Mouse (Mus musculus): Measurements from ENCODE around the gene Clcnka. TPM values are rescaled to one million over a fixed set of nuclear protein-coding genes. Genes with fewer than 3 reads are reported as not detected.

Gene Clcnka
- total RNA-seq (2021): under 1 TPM in 1 of 2 experiments, not detected in 1; 0.36 TPM
- long read RNA-seq, experiment 1: 0 reads
- long read RNA-seq, experiment 2: 0 reads

GRCm38 (mm10) chr4:141398545-141398944 is at the start of gene Clcnka:
Gene Clcnka (minus strand): TSS chr4:141398724.
- H3K27ac ChIP-seq: no peak within 1 kb of the TSS
- intact Hi-C loops (cut with DNase I): no loop called here
- no peak for DNase-seq (ENCODE audit: extremely low spot score in 1 of 2, low spot score in 2 of 2)
- H3K4me3 ChIP-seq: no peak within 1 kb of the TSS
- no peak for TF ChIP-seq CTCF (IDR thresholded peaks at IDR 0.05)

DNA sequence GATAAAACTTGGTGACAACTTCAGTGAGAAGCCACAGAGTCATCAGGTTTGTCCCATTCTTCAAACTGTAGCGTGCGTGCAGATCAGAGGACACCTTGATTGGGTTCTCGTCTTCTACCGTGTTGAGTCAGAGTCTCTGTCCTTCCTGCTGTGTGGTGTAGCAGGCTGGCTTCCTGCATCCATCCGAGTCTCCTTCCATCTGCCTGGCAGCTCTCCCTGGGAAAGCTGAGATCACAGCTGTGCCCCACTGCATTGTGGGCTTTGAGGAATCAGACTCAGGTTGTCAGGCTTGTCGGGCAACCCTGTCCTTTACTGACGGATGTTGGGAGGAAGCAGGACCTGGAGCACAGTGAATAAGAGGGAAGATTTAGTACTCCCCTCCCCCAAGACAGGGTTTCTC is 47.7 kb upstream of the Clcnka start:
- Histone ChIP-seq H3K27ac (peak overlapping the region; percentile 8; the same call in 1 of the 2 replicates), H3K4me3 (no peak overlapping the region)
- no peak for TF ChIP-seq CTCF (IDR thresholded peaks at IDR 0.05)
- intact Hi-C loops (cut with DNase I): no loop called here
- DNase-seq (ENCODE audit: extremely low spot score in 1 of 2, low spot score in 2 of 2): no peak

GRCm38 (mm10) chr4:141445328-141445720 is 46.8 kb upstream of the Clcnka start:
- intact Hi-C loops (cut with DNase I): no loop called here
- Histone ChIP-seq H3K4me3 (peak overlapping the region; percentile 92), H3K27ac (peak overlapping the region; percentile 58)
- TF ChIP-seq CTCF (IDR thresholded peaks at IDR 0.05): no peak
- DNase-seq (ENCODE audit: extremely low spot score in 1 of 2, low spot score in 2 of 2): no peak

DNA sequence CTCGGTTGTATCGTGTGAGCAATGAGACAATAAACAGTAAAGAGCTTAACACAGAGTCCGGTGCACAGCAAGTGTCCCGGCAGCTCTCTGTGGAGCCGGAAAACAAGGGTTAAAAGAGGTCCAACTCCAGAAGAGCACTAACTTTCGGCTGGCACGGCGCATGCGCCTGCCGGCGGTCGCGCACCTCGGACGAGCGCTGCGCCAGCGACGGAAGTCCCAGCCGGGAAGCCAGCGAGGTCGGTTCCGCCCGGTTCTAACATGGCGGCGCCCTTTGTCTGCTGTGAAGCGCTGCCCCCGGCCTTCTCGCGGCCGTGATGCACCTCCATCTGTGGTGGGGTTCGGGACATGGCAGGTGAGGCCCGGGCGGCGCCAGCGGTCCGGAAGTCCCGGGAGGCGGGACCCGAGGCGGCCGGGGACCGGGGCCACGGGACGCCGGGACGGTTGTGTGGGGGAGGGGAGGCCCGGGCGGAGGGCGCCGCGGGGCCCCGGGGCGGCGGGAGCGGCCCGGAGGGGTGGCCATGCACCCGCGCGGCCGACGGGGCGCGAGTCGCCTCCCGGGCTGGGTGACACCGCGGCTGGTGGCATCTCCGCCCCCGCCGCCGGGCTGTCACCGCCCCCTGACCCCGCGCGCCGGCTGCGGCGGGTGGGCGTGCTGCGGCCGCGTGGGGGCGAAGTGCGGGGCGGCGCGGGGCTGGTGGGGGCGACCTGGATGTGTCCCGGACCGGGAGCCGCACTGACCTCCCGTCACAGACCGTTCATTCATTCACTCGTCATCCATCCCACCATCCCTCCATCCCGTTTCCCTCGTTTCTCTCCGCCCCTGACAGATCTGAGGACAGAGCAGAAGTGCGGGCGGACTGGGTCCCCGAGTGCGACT is 46.2 kb upstream of the Clcnka start, which contains the start of gene Zbtb17:
TSS of gene Zbtb17 (plus strand) at position 204 of the 877 bp plus-strand sequence.
- Histone ChIP-seq H3K27ac (peak within 1 kb of the TSS; percentile 91), H3K4me3 (peak within 1 kb of the TSS; percentile 92)
- intact Hi-C loops (cut with DNase I): no loop called here
- peak; percentile 89 to 91 for DNase-seq (ENCODE audit: extremely low spot score in 1 of 2, low spot score in 2 of 2)
- no peak for TF ChIP-seq CTCF (IDR thresholded peaks at IDR 0.05)

DNA sequence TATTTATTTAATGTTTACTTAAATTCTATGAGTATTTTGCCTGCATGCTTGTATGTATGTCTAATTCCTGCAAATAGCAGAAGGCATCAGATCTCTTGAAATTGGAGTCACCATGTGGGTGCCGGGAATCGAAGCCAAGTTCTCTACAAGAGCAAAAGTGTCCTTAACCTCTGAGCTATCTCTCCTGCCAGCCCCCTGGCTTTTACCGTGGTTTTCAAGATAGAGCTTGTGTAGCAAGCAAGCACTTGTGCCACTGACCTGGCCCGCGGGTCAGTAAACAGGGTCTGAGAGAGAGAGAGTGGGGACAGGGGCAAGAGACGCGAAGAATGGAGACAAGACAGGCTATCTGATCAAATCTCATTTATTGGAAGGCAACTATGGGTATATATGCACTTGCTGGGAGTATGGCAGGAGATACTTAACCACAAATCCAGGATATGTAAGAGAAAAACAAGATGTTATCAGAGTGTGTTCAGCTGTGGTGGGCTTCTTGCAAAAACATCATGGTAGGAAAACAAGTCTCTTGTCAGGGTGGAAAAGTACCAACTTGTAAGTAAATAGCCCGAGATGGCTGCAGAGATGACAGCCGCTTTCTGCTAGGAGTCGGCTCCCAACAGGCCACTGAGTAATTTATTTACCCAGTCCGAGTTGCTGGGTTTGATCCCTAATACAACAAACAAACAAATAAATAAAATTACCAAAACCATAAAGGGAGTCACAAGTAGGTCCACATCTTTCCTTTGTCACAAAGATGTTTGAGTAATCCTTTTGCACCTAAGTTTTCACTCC is 45.3 kb upstream of the Clcnka start:
- DNase-seq (ENCODE audit: extremely low spot score in 1 of 2, low spot score in 2 of 2): no peak
- peak overlapping the region; percentile 69; the same call in 1 of the 2 replicates for H3K27ac ChIP-seq
- peak overlapping the region; percentile 92 for H3K4me3 ChIP-seq
- intact Hi-C loops (cut with DNase I): no loop called here
- TF ChIP-seq CTCF (IDR thresholded peaks at IDR 0.05): no peak

- Histone ChIP-seq H3K27ac (no peak overlapping the region), H3K4me3 (no peak overlapping the region)
- no peak for DNase-seq (ENCODE audit: extremely low spot score in 1 of 2, low spot score in 2 of 2)
- intact Hi-C loops (cut with DNase I): no loop called here
- no peak for TF ChIP-seq CTCF (IDR thresholded peaks at IDR 0.05)
Observed at GRCm38 (mm10) chr4:141440877-141441276, 42.4 kb upstream of the Clcnka start.

DNA sequence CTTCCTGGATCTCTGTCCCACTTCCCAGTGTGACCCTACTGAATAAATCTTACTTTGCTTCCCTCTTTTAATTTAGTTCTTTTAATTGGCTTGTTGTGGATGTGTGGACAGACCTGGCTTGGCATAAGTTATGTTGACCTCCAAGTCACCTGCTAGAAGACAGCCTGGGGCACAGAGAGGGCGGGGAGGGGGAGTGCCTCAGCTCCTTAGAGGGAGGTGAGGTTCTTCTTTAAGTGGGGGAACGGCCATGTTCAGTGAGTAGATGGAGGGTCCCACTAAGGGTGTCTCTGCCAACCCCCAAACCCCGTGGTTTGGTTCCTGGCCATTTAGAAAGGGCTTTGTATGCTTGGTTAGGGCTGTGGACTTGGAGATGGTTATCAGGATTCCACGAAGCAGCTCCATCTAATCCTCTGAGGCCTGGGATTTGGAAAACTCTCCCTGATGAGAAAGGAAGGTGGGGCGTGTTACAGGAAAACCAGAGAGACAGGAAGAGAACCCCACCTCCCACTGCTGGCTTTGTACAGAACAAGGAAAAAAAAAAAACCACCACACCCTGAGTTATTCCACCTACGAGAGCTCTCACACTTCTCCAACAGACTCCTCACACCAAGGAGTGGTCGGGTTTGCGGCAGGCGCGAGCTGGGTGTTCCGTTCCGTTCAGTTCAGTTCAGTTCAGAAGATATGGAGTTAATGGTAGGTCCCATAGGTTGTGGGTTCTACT is 40.7 kb upstream of the Clcnka start:
- Histone ChIP-seq H3K4me3 (no peak overlapping the region), H3K27ac (peak overlapping the region; percentile 34)
- DNase-seq (ENCODE audit: extremely low spot score in 1 of 2, low spot score in 2 of 2): no peak
- TF ChIP-seq CTCF (IDR thresholded peaks at IDR 0.05): no peak
- intact Hi-C loops (cut with DNase I): no loop called here

GRCm38 (mm10) chr4:141435974-141436373 is 37.5 kb upstream of the Clcnka start, which contains the start of gene Srarp:
Gene Srarp (minus strand): TSS chr4:141436105.
- Histone ChIP-seq H3K4me3 (peak within 1 kb of the TSS; percentile 33), H3K27ac (peak within 1 kb of the TSS; percentile 40; the same call in 1 of the 2 replicates)
- TF ChIP-seq CTCF (IDR thresholded peaks at IDR 0.05): no peak
- intact Hi-C loops (cut with DNase I): no loop called here
- no peak for DNase-seq (ENCODE audit: extremely low spot score in 1 of 2, low spot score in 2 of 2)

DNA sequence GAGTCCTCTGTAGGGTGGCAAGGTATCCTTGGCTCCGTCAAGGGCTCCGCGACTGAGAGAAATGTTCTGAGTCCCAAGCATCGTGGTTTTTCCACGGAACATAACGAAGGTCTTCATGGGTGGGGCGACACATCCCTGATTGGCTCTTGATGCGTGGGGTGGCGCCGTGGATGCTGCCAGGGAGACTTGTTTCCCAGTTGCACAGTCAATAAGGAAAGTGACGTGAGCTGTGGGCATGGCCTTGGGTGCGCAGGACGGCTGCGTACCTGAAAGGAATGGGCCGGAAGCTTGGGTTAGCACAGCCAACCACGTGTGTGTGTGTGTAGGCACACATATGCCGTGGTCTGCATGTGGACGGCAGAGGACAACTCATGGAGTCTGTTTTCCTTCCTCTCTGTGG is 34.7 kb upstream of the Clcnka start:
- no peak for DNase-seq (ENCODE audit: extremely low spot score in 1 of 2, low spot score in 2 of 2)
- Histone ChIP-seq H3K4me3 (no peak overlapping the region), H3K27ac (no peak overlapping the region)
- TF ChIP-seq CTCF (IDR thresholded peaks at IDR 0.05): no peak
- intact Hi-C loops (cut with DNase I): no loop called here

DNA sequence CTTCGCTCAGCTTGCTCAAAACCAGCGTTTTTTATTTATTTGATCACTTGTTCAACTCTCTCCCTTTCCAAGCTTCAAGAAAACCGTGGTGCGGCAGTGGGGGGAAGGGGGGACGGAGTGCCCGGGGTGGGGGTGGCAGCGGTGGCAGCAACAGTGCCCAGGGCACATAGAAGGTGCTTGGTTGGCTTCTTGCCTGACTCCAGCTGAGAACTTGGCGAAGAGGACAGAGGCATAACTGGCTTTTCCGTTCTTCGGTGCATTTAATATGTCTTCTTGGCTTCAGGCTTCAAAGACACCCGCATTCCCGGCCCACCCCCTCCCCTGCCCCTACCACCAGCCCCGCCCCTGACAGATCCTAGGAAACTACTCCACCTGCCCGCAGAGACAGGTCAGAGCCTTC is 34.1 kb upstream of the Clcnka start:
- DNase-seq (ENCODE audit: extremely low spot score in 1 of 2, low spot score in 2 of 2): no peak
- TF ChIP-seq CTCF (IDR thresholded peaks at IDR 0.05): no peak
- no peak overlapping the region for H3K4me3 ChIP-seq
- intact Hi-C loops (cut with DNase I): no loop called here
- H3K27ac ChIP-seq: no peak overlapping the region

DNA sequence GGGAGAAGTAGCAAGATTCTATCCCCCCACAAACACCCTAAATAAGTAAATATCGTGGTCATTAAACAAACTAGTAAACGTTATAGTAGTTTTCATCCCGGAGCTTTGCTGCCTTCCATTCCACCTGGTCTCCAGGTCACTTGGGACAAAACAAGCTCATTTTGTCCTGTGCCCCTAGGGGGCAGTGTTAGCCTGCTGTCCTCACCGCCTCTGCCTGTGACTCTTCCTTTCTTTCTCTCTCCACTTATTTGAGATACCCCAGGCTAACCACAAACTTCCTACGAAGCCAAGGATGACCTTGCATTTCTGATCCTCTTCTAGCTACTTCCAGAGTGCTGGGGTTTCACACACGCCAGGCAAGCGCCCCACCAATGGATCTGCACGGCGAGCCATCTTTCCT is 32.5 kb upstream of the Clcnka start:
- intact Hi-C loops (cut with DNase I): loop anchor here (1.0 to 2.0 kb wide), 3 partner anchors 27 to 144 kb away; no protein-coding TSS in a partner anchor
- Histone ChIP-seq H3K4me3 (no peak overlapping the region), H3K27ac (no peak overlapping the region)
- TF ChIP-seq CTCF (IDR thresholded peaks at IDR 0.05): peak; percentile 97
- DNase-seq (ENCODE audit: extremely low spot score in 1 of 2, low spot score in 2 of 2): peak; percentile 59 to 65

Data from left cerebral cortex, adult 2 months (tissue).